Mouse (Mus musculus): ENCODE results near the gene Wdr27. TPM values are rescaled to one million over a fixed set of nuclear protein-coding genes. Genes with fewer than 3 reads are reported as not detected.

Gene Wdr27
- polyA plus RNA-seq (2017; shearing (Covaris generic)), result 1 to 10 TPM in 1 of 2 experiments, under 1 TPM in 1; 0.54 to 3.2 TPM

GRCm38 (mm10) chr17:14943009-14943728, at the start of gene Wdr27, which contains the start of gene 1600012H06Rik:
Gene Wdr27 (minus strand): TSS chr17:14943158.
Gene 1600012H06Rik (plus strand): TSS chr17:14943184.

GRCm38 (mm10) chr17:14978362-14979038, 35.5 kb upstream of the Wdr27 start, which contains the start of the genes 9030025P20Rik and Gm3417:
Gene 9030025P20Rik (plus strand): TSS chr17:14978468.
Gene Gm3417 (minus strand): TSS chr17:14978790.

DNA sequence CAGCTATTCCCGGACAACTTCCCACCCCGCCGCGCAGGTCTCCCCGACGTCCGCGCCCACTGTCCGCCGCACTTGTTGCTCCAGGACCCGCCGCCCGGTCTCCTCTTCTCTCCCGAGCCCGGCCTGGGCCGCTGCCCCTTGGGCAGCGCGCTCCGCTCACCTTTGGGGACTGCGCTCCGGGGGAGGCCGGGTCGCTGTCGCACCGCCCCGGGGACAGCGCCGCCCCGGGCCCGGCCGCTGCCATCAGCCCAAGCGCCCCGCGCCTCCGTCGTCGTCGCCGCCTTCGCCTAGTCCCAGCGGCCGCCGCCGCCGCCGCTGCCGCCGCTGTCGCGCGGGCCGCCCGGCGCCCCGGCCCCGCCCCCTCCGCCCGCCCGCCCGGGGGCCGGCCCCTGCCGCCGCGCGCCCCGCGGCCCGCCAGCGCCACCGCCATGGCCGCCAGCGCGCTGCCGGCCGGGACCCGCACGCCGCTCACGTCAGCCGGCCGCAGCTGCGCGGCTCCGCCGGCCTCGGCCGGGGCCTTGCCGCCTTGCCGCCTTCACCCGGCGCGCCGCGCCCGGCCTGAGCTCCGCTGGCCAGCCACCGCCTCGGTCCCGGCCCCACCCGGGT, 18.1 kb upstream of the Wdr27 start, which contains the start of gene Phf10:
TSS of gene Phf10 (minus strand) at position 323 of the 606 bp plus-strand sequence.

Other genes with a start within 250 kb of the Wdr27 start
- not detected for gene Thbs2, start 248.9 kb downstream of the Wdr27 start, polyA plus RNA-seq (2017; shearing (Covaris generic))
- gene 1600012H06Rik, start within 50 bp of the Wdr27 start, polyA plus RNA-seq (2017; shearing (Covaris generic)), result 10 to 100 TPM; 25.6 to 36.2 TPM
- gene Phf10, start 18.1 kb upstream of the Wdr27 start, polyA plus RNA-seq (2017; shearing (Covaris generic)), result 10 to 100 TPM; 43.5 to 46.0 TPM
- gene 9030025P20Rik, start 35.3 kb upstream of the Wdr27 start, polyA plus RNA-seq (2017; shearing (Covaris generic)), result 10 to 100 TPM; 17.1 to 20.0 TPM
- gene Gm3417, start 35.6 kb upstream of the Wdr27 start, polyA plus RNA-seq (2017; shearing (Covaris generic)), result 1 to 10 TPM in 1 of 2 experiments, not detected in 1; 1.3 TPM
- 1 to 10 TPM; 5.0 to 7.9 TPM for gene Gm3435, start 67.0 kb upstream of the Wdr27 start, polyA plus RNA-seq (2017; shearing (Covaris generic))
- 100 to 1,000 TPM; 111 to 137 TPM for gene Ermard, start 98.0 kb upstream of the Wdr27 start, polyA plus RNA-seq (2017; shearing (Covaris generic))
- gene Tcte3, start 98.3 kb upstream of the Wdr27 start, polyA plus RNA-seq (2017; shearing (Covaris generic)), result 1 to 10 TPM in 1 of 2 experiments, under 1 TPM in 1; 0.82 to 1.7 TPM
- 1 to 10 TPM; 1.6 to 2.0 TPM for gene Gm3448, start 98.4 kb upstream of the Wdr27 start, polyA plus RNA-seq (2017; shearing (Covaris generic))

Measured in inflammation-experienced regulatory T-cells (primary cell).